Mouse (Mus musculus): ENCODE measurements at regions not wholly inside any gene's neighbourhood (a gene's known extent, or its start where the extent isn't known, plus 50 kb on each side); places are given as distances from the start of the nearest gene placed in this dataset.
A peak's percentile ranks its signal among the peaks of the same experiment; 100 is the strongest.

DNA sequence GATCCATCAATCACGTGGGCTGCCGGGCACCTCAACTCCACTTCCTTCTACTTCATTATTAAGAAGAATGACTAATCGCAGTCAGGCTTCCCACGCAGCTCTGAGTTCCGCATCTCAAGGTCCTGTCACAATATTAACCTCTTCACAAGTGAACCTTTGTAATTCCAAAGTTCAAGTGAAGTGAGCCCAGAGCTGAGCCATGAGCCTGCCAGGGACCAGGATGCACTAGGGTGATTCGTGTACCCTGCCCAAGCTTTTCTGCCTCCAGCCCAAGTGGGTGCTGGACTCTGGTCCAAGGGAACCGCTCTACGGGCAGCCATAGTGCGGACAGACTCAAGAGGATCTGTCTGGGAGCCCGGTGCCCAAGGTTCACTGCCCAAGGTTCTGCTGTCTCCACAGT, 463.4 kb downstream of the Ajap1 start:
- H3K27ac ChIP-seq (ENCODE audit: insufficient read depth, low read depth) = no peak overlapping the region
- no peaks in the 10 kb centered on the region for H3K4me1 ChIP-seq (ENCODE audit: control insufficient read depth in 1 of 2, insufficient read depth in 2 of 2)
- H3K79me2 ChIP-seq (replicated peaks; ENCODE audit: control insufficient read depth, extremely low read depth, insufficient read depth, poor library complexity, severe bottlenecking) = no peaks in the 10 kb centered on the region
- in situ Hi-C loops (cut with MboI; ENCODE audit: low pct_ligation_motif_present, low pct_unique_long_range_greater_than_20kb, low sequenced_read_pairs) (no loop called here), dilution Hi-C loops (cut with MboI; ENCODE audit: extremely low pct_ligation_motif_present, extremely low pct_unique_long_range_greater_than_20kb, low sequenced_read_pairs) (no loop called here)
- peaks cover 82% of the 10 kb centered on the region for H3K9me3 ChIP-seq (replicated peaks; ENCODE audit: low read length)
- TF ChIP-seq ETS1 (conservative IDR thresholded peaks at IDR 0.05; ENCODE audit: low read depth, low read length) (no peak), NRF1 (IDR thresholded peaks at IDR 0.05; ENCODE audit: low read depth, low read length) (no peak), RAD21 (IDR thresholded peaks at IDR 0.05; ENCODE audit: low read depth, low read length) (no peak), ZC3H11A (IDR thresholded peaks at IDR 0.05; ENCODE audit: low read depth, low read length) (no peak), PAX5 (IDR thresholded peaks at IDR 0.05; ENCODE audit: low read length) (no peak), MAFK (IDR thresholded peaks at IDR 0.05; ENCODE audit: insufficient replicate concordance, low read length) (no peak), IRF4 (IDR thresholded peaks at IDR 0.05; ENCODE audit: low read depth, low read length) (no peak), ZNF384 (IDR thresholded peaks at IDR 0.05; ENCODE audit: low read depth, low read length) (no peak), CHD2 (IDR thresholded peaks at IDR 0.05; ENCODE audit: low read length) (no peak), MYC (IDR thresholded peaks at IDR 0.05; ENCODE audit: low read depth, low read length) (no peak), TCF12 (IDR thresholded peaks at IDR 0.05; ENCODE audit: low read depth, low read length) (no peak), ZKSCAN1 (IDR thresholded peaks at IDR 0.05; ENCODE audit: borderline replicate concordance, low read depth, low read length) (no peak), USF2 (conservative IDR thresholded peaks at IDR 0.05; ENCODE audit: low read depth, low read length) (no peak), MEF2A (IDR thresholded peaks at IDR 0.05; ENCODE audit: borderline replicate concordance, low read depth, low read length) (no peak), E2F4 (IDR thresholded peaks at IDR 0.05; ENCODE audit: insufficient replicate concordance, low read depth, low read length) (no peak), RCOR1 (conservative IDR thresholded peaks at IDR 0.05; ENCODE audit: low read depth, low read length) (no peak), ZMIZ1 (IDR thresholded peaks at IDR 0.05; ENCODE audit: low read depth, low read length) (no peak)
- no peak for DNase-seq (ENCODE audit: extremely low read depth)
- H3K36me3 ChIP-seq (replicated peaks in 1 of 2; ENCODE audit: control insufficient read depth in 1 of 2, insufficient read depth in 1 of 2, low read length in 1 of 2) = no peaks in the 10 kb centered on the region
- H3K27me3 ChIP-seq (replicated peaks) = no peaks in the 10 kb centered on the region
- no peak overlapping the region for H3K9ac ChIP-seq (ENCODE audit: insufficient read depth, low read depth)
- no peak overlapping the region for H3K4me2 ChIP-seq (ENCODE audit: insufficient read depth, low read depth, poor library complexity, severe bottlenecking)
- H3K4me3 ChIP-seq (replicated peaks in 1 of 3; ENCODE audit: low read depth in 2 of 3, low read length in 2 of 3, poor library complexity in 1 of 3) = peak overlapping the region in 1 of 3 experiments; percentile 4

DNA sequence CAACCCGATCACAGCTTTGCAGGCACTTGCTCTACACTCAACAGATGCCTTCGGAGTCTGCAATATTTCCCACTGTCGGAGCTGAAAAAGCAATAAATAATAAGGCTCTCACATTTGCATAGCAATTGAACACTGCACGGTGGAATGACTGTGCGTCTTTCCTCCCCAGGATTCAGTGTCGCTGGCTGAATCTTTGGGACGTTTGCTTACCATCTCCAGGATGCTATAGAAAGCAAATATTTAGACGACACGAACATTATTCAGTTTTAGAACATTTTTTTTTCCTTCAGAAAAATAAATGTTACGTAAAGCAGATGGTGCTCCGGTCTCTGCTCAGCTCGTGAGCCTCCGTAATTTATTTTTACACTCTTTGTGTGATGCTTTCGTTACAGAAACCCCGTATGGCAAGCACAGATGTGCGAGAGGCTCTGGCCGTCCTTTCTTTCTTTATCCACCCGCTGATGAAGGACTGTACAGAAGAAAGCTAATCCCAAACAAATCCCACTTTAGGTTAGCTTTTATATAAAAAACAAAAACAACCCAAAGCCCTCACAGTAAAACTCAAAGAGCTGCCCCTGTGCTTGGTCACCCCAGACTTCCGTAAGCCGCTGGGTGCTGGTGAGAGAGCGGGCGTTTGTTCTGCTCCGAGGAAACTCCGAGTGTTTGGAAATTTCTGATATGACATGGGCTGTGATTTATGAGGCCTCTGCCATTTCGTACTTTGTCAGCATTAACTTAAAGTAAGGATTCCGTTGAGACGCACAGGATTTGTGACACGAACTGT, 464.3 kb downstream of the Ajap1 start:
- no peak overlapping the region for H3K9ac ChIP-seq (ENCODE audit: insufficient read depth, low read depth)
- TF ChIP-seq NELFE (IDR thresholded peaks at IDR 0.05; ENCODE audit: low read depth, low read length) (no peak), MAX (IDR thresholded peaks at IDR 0.05; ENCODE audit: low read length) (no peak), ETS1 (conservative IDR thresholded peaks at IDR 0.05; ENCODE audit: low read depth, low read length) (no peak), JUN (IDR thresholded peaks at IDR 0.05; ENCODE audit: insufficient read depth, low read depth, low read length) (no peak), MAZ (IDR thresholded peaks at IDR 0.05; ENCODE audit: low read depth, low read length) (no peak), GABPA (IDR thresholded peaks at IDR 0.05; ENCODE audit: insufficient replicate concordance, low read depth, low read length) (no peak), NRF1 (IDR thresholded peaks at IDR 0.05; ENCODE audit: low read depth, low read length) (no peak), ZMIZ1 (IDR thresholded peaks at IDR 0.05; ENCODE audit: low read depth, low read length) (no peak), UBTF (IDR thresholded peaks at IDR 0.05; ENCODE audit: low read depth, low read length) (no peak)
- peaks cover 79% of the 10 kb centered on the region for H3K9me3 ChIP-seq (replicated peaks; ENCODE audit: low read length)
- no peaks in the 10 kb centered on the region for H3K4me1 ChIP-seq (ENCODE audit: control insufficient read depth in 1 of 2, insufficient read depth in 2 of 2)
- in situ Hi-C loops (cut with MboI; ENCODE audit: low pct_ligation_motif_present, low pct_unique_long_range_greater_than_20kb, low sequenced_read_pairs) = no loop called here
- H3K27ac ChIP-seq (ENCODE audit: insufficient read depth, low read depth) = no peak overlapping the region
- no peak overlapping the region for H3K4me2 ChIP-seq (ENCODE audit: insufficient read depth, low read depth, poor library complexity, severe bottlenecking)
- dilution Hi-C loops (cut with MboI; ENCODE audit: extremely low pct_ligation_motif_present, extremely low pct_unique_long_range_greater_than_20kb, low sequenced_read_pairs) = no loop called here
- no peaks in the 10 kb centered on the region for H3K79me2 ChIP-seq (replicated peaks; ENCODE audit: control insufficient read depth, extremely low read depth, insufficient read depth, poor library complexity, severe bottlenecking)
- DNase-seq (ENCODE audit: extremely low read depth) = no peak
- no peak overlapping the region for H3K4me3 ChIP-seq (replicated peaks in 1 of 3; ENCODE audit: low read depth in 2 of 3, low read length in 2 of 3, poor library complexity in 1 of 3)
- H3K36me3 ChIP-seq (replicated peaks in 1 of 2; ENCODE audit: control insufficient read depth in 1 of 2, insufficient read depth in 1 of 2, low read length in 1 of 2) = no peaks in the 10 kb centered on the region
- no peaks in the 10 kb centered on the region for H3K27me3 ChIP-seq (replicated peaks)
